10 mouse cellular contexts compared by ENCODE assay signal in the genomic region with DNA sequence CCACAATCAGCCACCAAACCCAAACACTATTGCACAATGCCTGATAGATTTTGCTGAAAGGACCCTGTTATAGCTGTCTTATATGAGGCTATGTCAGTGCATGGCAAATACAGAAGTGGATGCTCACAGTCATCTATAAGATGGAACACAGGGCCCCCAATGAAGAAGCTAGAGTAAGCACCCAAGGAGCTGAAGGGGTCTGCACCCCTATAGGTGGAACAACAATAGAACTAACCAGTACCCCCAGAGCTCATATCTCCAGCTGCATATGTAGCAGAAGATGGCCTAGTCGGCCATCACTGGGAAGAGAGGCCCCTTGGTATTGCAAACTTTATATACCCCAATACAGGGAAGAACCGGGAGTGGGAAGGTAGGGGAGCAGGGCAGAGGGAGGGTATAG. TPM values are rescaled to one million over a fixed set of nuclear protein-coding genes. Genes with fewer than 3 reads are reported as not detected.
DNase-seq lines count a peak whose midpoint lies in the region; ATAC-seq and TF ChIP-seq lines count a peak whose summit lies in the region.
"Not testable (repeated sequence)": the region's sequence is repeated elsewhere in the genome, so short reads cannot be mapped to it uniquely, and the experiment has no call there.
"Had no signal": no experiment of that assay in that cellular context is flagged by ENCODE, and none has a peak within 500 bp of the region (broad histone marks: within the 10 kb centered on the region; RNA-seq: fewer than 3 reads in every experiment).

No protein-coding gene starts in this region.

- not testable (repeated sequence) for H3K36me3 ChIP-seq in C2C12 (ENCODE audit: control insufficient read depth, insufficient read depth); forebrain, embryonic 13.5 days (ENCODE audit: poor library complexity, severe bottlenecking); heart, embryonic 14.5 days (ENCODE audit: control insufficient read depth, insufficient read depth, low read length); intestine, embryonic 14.5 days (ENCODE audit: control insufficient read depth, insufficient read depth, low read length); limb, embryonic 11.5 days (ENCODE audit: control insufficient read depth, insufficient read depth, low read length); lung, embryonic 14.5 days (ENCODE audit: insufficient read depth); midbrain, postnatal 0 days (ENCODE audit: insufficient read depth, low read length)

- not testable (repeated sequence) for H3K79me3 ChIP-seq in C2C12 (ENCODE audit: low read depth)

- peak overlapping the region; percentile 71 for H3K4me3 ChIP-seq in C2C12 (ENCODE audit: insufficient read depth, poor library complexity, severe bottlenecking)
- peak overlapping the region; percentile 82 for H3K4me3 ChIP-seq in forebrain, embryonic 13.5 days
- H3K4me3 ChIP-seq in heart, embryonic 14.5 days (ENCODE audit: control insufficient read depth in 1 of 2, insufficient read depth in 1 of 2, low read depth in 1 of 2, low read length in 2 of 2), result peak overlapping the region; percentile 40 to 68; a peak in 3 of 4 replicates
- peak overlapping the region; percentile 90 for H3K4me3 ChIP-seq in intestine, embryonic 14.5 days (ENCODE audit: low read depth, low read length)
- H3K4me3 ChIP-seq in limb, embryonic 11.5 days (ENCODE audit: low read depth, low read length), result peak overlapping the region; percentile 17; the same call in 1 of the 2 replicates
- peak overlapping the region; percentile 75 for H3K4me3 ChIP-seq in lung, embryonic 14.5 days (ENCODE audit: low read depth, low read length)
- H3K4me3 ChIP-seq in midbrain, postnatal 0 days (ENCODE audit: low read depth, low read length), result peak overlapping the region; percentile 68

- not testable (repeated sequence) for H3K9me3 ChIP-seq in forebrain, embryonic 13.5 days (replicated peaks); heart, embryonic 14.5 days (ENCODE audit: control insufficient read depth, low read length); intestine, embryonic 14.5 days (ENCODE audit: control insufficient read depth, low read length); limb, embryonic 11.5 days (ENCODE audit: control insufficient read depth, low read length); lung, embryonic 14.5 days (ENCODE audit: low read depth, low read length); midbrain, postnatal 0 days (ENCODE audit: low read length)

- not testable (repeated sequence) for H3K27me3 ChIP-seq in C2C12 (ENCODE audit: control insufficient read depth, insufficient read depth, insufficient read length); forebrain, embryonic 13.5 days; heart, embryonic 14.5 days (ENCODE audit: control insufficient read depth, insufficient read depth, low read length); intestine, embryonic 14.5 days (replicated peaks; ENCODE audit: control insufficient read depth, insufficient read depth, low read length); limb, embryonic 11.5 days (ENCODE audit: control insufficient read depth, insufficient read depth, low read length); lung, embryonic 14.5 days (ENCODE audit: insufficient read depth, low read length); midbrain, postnatal 0 days (ENCODE audit: insufficient read depth, low read length)

- ATAC-seq in forebrain, embryonic 13.5 days; heart, embryonic 14.5 days (ENCODE audit: insufficient number of reproducible peaks, insufficient read depth, low FRiP score, low read depth); intestine, embryonic 14.5 days (replicated peaks; ENCODE audit: low FRiP score, low TSS enrichment, low read depth); limb, embryonic 11.5 days (ENCODE audit: insufficient number of reproducible peaks, low FRiP score, low TSS enrichment, low read depth); lung, embryonic 14.5 days (ENCODE audit: insufficient read depth); midbrain, postnatal 0 days (ENCODE audit: low FRiP score): not testable (repeated sequence)

- peak overlapping the region; percentile 50 for H3K9ac ChIP-seq in forebrain, embryonic 13.5 days
- peak overlapping the region; percentile 51; the same call in 1 of the 2 replicates for H3K9ac ChIP-seq in heart, embryonic 14.5 days (ENCODE audit: low read length)
- H3K9ac ChIP-seq in intestine, embryonic 14.5 days (ENCODE audit: low read length), result 0 out of 2 replicates have a peak overlapping the region, but pooled peaks have one; percentile 22
- not testable (repeated sequence) for H3K9ac ChIP-seq in limb, embryonic 11.5 days (ENCODE audit: low read length); midbrain, postnatal 0 days (replicated peaks; ENCODE audit: low read length, poor library complexity, severe bottlenecking)
- H3K9ac ChIP-seq in lung, embryonic 14.5 days, result peak overlapping the region; percentile 34; the same call in 1 of the 2 replicates

- not testable (repeated sequence) for H3ac ChIP-seq in C2C12 (ENCODE audit: control insufficient read depth, insufficient read length, low read depth)

- TF ChIP-seq CTCF in C2C12 (IDR thresholded peaks at IDR 0.05; ENCODE audit: control insufficient read depth, insufficient read depth, insufficient read length); lung, embryonic 14.5 days (IDR thresholded peaks at IDR 0.05; ENCODE audit: low read depth); midbrain, postnatal 0 days (IDR thresholded peaks at IDR 0.05): not testable (repeated sequence)

- peak; percentile 56 for DNase-seq in cerebellum, adult 9-11 months
- not testable (repeated sequence) for DNase-seq in intestine, embryonic 14.5 days (ENCODE audit: low spot score); limb, embryonic 11.5 days (ENCODE audit: low spot score); lung, embryonic 14.5 days; midbrain, postnatal 0 days (ENCODE audit: low spot score)

- H3K79me2 ChIP-seq in C2C12 (ENCODE audit: control insufficient read depth, insufficient read depth), result peaks cover 22% of the 10 kb centered on the region

- not testable (repeated sequence) for H3K4me1 ChIP-seq in forebrain, embryonic 13.5 days; heart, embryonic 14.5 days (ENCODE audit: control insufficient read depth in 2 of 2, insufficient read depth in 2 of 2, low read length in 2 of 2); intestine, embryonic 14.5 days (replicated peaks; ENCODE audit: control insufficient read depth, insufficient read depth, low read length); limb, embryonic 11.5 days (ENCODE audit: control insufficient read depth, insufficient read depth, low read length); lung, embryonic 14.5 days (ENCODE audit: insufficient read depth); midbrain, postnatal 0 days (ENCODE audit: insufficient read depth, low read length)

- not testable (repeated sequence) for H3K27ac ChIP-seq in forebrain, embryonic 13.5 days; heart, embryonic 14.5 days (replicated peaks in 1 of 2; ENCODE audit: control insufficient read depth in 1 of 2, insufficient read depth in 1 of 2, low read depth in 2 of 2, low read length in 2 of 2); intestine, embryonic 14.5 days (ENCODE audit: low read depth); limb, embryonic 11.5 days (replicated peaks; ENCODE audit: low read depth, low read length); lung, embryonic 14.5 days (ENCODE audit: low read depth); midbrain, postnatal 0 days (ENCODE audit: low read depth, low read length)

- H3K4me2 ChIP-seq in forebrain, embryonic 13.5 days, result peak overlapping the region; percentile 64
- H3K4me2 ChIP-seq in heart, embryonic 14.5 days (ENCODE audit: low read length), result peak overlapping the region; percentile 67
- H3K4me2 ChIP-seq in intestine, embryonic 14.5 days (ENCODE audit: low read length), result peak overlapping the region; percentile 48
- peak overlapping the region; percentile 39 for H3K4me2 ChIP-seq in limb, embryonic 11.5 days (ENCODE audit: low read depth, severe bottlenecking)
- H3K4me2 ChIP-seq in lung, embryonic 14.5 days, result peak overlapping the region; percentile 58
- peak overlapping the region; percentile 29; the same call in 1 of the 2 replicates for H3K4me2 ChIP-seq in midbrain, postnatal 0 days (ENCODE audit: low read depth, low read length, poor library complexity, severe bottlenecking)

- WGBS in forebrain, embryonic 13.5 days, result 5% methylated on average over 2 of the region's 2 CpGs
- 10% methylated on average over 2 of the region's 2 CpGs for WGBS in heart, embryonic 14.5 days
- WGBS in intestine, embryonic 14.5 days, result 5% methylated on average over 2 of the region's 2 CpGs
- WGBS in limb, embryonic 11.5 days, result 4% methylated on average over 2 of the region's 2 CpGs
- 2% methylated on average over 2 of the region's 2 CpGs for WGBS in lung, embryonic 14.5 days
- WGBS in midbrain, postnatal 0 days, result 0% methylated on average over 2 of the region's 2 CpGs

RNA-seq across cellular contexts. Expression of a gene that starts 33.7 kb away (rescaled TPM):
- polyA plus RNA-seq in C2C12 (2012; fragmentation: generic; extraction: Trizol), result 19.9 TPM
- polyA plus RNA-seq in forebrain, embryonic 13.5 days (2015; fragmentation: Nextera tagmentation; extraction: Ambion mirVana), result 70.5 and 77.7 TPM in 2 replicates
- polyA plus RNA-seq in heart, embryonic 14.5 days (2014; fragmentation: Nextera tagmentation; extraction: Ambion mirVana), result 39.6 and 39.7 TPM in 2 replicates
- polyA plus RNA-seq in intestine, embryonic 14.5 days (2014; fragmentation: Nextera tagmentation; extraction: Ambion mirVana), result 59.2 and 71.8 TPM in 2 replicates
- 73.6 and 73.7 TPM in 2 replicates for polyA plus RNA-seq in limb, embryonic 11.5 days (2014; fragmentation: Nextera tagmentation; extraction: Ambion mirVana)
- polyA plus RNA-seq in lung, embryonic 14.5 days (2014; fragmentation: Nextera tagmentation; extraction: Ambion mirVana), result 64.2 and 64.5 TPM in 2 replicates
- 117 and 123 TPM in 2 replicates for total RNA-seq in midbrain, postnatal 0 days (2014; rRNA removed)
- polyA plus RNA-seq in midbrain, postnatal 0 days (2015; fragmentation: Nextera tagmentation; extraction: Ambion mirVana), result 35.2 and 35.3 TPM in 2 replicates

RNA-seq across cellular contexts. Expression of a gene that starts 41.3 kb away (rescaled TPM):
- not detected for polyA plus RNA-seq in C2C12 (2012; fragmentation: generic; extraction: Trizol)
- not detected in 2 replicates for polyA plus RNA-seq in forebrain, embryonic 13.5 days (2015; fragmentation: Nextera tagmentation; extraction: Ambion mirVana)
- not detected in 2 replicates for polyA plus RNA-seq in heart, embryonic 14.5 days (2014; fragmentation: Nextera tagmentation; extraction: Ambion mirVana)
- not detected in 2 replicates for polyA plus RNA-seq in intestine, embryonic 14.5 days (2014; fragmentation: Nextera tagmentation; extraction: Ambion mirVana)
- not detected in 2 replicates for polyA plus RNA-seq in limb, embryonic 11.5 days (2014; fragmentation: Nextera tagmentation; extraction: Ambion mirVana)
- polyA plus RNA-seq in lung, embryonic 14.5 days (2014; fragmentation: Nextera tagmentation; extraction: Ambion mirVana), result not detected in 2 replicates
- total RNA-seq in midbrain, postnatal 0 days (2014; rRNA removed), result not detected in 2 replicates
- polyA plus RNA-seq in midbrain, postnatal 0 days (2015; fragmentation: Nextera tagmentation; extraction: Ambion mirVana), result not detected in 2 replicates
- total RNA-seq: heart, adult 8-10 months; layer of hippocampus, postnatal 25 days had no signal

Comparison
In these comparisons a context has a peak if more than half of its experiments do, and no peak if none do; other contexts are left out.
1. H3K4me3 ChIP-seq: peak in every context shown above with its lines; median percentile 90 in intestine, embryonic 14.5 days; 82 in forebrain, embryonic 13.5 days; 75 in lung, embryonic 14.5 days; 71 in C2C12; 68 in midbrain, postnatal 0 days; 54 in heart, embryonic 14.5 days; 17 in limb, embryonic 11.5 days.